Mouse (Mus musculus) cerebellum, adult 9-11 months (tissue): ENCODE data around the gene Adcy2.

Source experiments
- DNase-seq: peaks from one replicate; pipeline ENCODE4 v3.0.0; 2022

Adcy2 gene

DNA sequence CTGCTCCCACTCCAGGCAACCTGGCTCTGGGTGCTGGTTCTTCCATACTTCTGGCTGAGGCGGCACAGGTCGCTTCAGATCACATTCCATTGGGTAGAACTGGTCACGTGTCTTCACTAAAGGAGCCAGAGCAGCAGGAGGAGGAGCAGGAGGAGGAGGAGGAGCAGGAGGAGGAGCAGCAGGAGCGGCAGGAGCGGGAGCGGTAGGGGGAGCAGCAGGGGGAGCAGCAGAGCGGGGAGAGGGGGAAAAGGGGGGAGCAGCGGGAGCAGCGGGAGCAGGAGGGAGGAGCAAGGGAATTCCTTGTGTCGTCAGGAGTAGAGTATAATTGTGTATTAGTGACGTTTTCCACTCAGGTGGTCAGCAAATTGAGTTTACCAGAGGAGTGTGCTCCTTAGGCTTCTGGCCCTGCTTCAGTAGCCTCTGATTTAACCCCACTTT lies 393.6 kb downstream of the Adcy2 start:
- DNase-seq = peak; percentile 30

DNA sequence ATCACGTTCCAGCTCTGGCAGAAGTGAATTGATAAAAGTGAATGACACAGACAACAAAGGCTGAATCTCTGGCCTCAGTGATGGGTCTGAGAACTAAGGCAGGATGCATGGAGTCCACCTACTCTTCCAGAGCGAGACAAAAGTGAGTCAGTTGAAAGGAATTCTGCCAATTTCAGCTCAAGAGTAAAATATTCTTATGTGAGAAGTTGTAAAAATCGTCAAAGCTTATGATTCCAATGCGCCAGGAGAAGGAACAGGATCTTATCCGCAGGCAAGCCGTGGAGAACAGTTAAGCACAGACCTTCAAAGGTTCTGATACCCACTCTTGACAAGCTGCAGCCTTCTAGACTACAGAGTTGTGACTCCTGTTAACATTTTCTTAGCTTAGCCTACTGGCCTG lies 396.3 kb downstream of the Adcy2 start:
- no peak for DNase-seq

DNA sequence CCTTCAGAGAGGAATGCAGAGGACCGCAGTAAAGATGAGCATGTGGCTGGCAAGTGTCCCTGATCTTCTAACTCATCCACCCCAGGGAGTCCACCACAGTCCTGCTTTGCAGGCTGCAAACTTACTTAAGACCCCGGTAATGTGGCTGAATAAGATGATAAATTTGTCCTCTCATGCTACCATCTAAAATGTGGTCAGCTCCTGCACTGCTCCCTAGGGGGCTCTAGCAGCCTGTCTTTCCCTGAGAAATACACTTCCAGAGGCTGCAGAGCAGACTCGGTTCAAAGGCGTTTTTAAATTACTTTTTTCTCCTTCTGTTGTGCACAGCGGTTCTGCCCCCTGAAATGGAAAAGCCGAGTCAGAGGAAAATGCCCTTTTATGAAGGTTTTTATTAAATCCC lies 398.2 kb downstream of the Adcy2 start:
- DNase-seq = no peak

DNA sequence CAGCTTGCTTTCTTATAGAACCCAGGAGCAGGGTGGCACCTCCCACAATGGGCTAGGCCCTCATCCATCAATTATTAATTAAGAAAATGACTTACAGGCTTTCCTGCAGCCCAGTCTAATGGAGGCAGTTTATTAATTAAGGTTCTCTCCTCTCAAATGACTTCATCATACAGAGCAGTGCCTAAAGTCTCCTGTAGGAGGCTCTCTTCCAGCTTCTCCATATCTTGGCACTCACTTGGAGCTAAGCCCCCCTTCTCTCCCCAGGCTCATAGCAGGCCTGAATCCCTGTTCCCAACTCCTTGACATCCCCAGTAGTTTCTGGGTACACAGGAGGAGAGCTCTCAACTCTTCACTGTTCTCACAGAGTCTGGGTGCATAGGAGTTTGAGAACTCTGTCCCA lies 400.4 kb downstream of the Adcy2 start:
- no peak for DNase-seq

DNA sequence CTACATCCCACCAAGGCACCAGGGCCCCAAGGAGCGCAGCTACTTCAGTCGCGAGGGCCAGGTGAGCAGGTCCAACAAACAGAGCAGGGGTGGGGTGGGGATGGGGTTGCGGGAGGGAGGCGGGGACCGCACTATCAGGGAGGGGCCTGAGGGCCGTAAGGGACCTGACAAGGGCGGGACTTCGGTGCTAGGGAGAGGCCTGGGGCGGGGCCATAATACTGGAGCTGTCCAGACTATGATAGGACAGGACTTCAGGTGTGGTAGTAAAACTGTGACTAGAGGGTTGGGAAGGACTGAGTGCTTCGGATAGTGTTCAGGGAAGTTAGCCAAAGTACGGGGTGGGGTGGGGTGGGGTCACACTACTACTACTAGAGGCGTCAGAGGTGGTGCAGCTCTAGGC lies 401.7 kb downstream of the Adcy2 start:
- no peak for DNase-seq

DNA sequence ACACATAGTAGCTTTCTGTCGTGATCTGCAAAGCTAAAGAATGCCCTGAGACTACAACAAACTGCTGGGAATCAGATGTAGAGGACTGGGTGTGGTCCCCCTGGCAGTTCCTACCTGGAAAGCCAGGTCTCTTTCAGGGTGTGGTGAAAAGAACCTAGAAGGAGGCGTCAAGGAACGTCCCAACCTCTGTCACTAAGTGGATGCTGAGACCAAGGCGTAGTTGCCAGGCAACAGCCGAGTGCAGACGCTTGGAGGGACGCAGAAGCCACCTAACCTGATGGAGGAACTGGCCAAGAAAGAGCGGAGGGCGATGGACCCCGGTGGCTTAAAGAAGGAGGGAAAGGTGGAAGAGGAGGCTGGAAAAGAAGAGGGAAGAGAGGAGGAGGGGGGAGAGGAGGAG lies 402.1 kb downstream of the Adcy2 start, which contains the start of gene 1700001L19Rik:
1700001L19Rik (plus strand) TSS at position 223 of the 400 bp plus-strand sequence.
- DNase-seq = no peak

DNA sequence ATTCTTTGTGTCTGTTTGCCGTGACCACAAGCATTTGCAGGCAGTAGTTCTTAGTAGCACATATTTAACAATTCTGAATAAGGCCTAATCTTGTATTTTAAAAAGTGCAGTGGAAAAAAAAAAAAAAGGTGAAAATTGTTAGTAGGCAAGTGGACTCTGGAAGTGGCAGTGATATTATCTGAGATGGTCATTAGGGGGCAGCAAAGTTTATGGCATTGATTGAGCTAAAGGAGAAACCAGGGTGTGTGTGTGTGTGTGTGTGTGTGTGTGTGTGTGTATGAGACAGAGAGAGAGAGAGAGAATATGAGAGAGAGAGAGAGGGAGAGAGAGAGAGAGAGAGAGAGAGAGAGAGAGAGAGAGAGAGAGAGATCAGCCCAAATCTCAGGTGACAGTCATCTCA lies 405.5 kb downstream of the Adcy2 start:
- no peak for DNase-seq

DNA sequence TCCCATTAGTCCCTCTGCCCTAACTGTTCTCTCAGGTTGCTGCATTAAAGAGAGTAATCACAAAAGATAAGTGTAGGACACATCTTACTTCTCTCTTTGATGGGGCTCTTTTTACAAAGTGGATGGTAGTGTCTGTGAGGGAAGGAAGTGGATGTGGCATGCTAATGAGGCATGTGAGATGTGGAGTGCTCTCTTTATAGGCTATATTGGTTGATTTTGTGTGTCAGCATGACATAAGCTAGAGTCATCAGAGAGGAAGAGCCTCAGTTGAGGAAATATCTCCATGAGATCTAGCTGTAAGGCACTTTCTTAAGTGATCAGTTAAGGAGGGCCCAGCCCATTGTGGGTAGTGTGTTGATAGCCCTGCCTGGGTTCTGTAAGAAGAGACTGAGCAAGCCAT lies 411.0 kb downstream of the Adcy2 start:
- no peak for DNase-seq

DNA sequence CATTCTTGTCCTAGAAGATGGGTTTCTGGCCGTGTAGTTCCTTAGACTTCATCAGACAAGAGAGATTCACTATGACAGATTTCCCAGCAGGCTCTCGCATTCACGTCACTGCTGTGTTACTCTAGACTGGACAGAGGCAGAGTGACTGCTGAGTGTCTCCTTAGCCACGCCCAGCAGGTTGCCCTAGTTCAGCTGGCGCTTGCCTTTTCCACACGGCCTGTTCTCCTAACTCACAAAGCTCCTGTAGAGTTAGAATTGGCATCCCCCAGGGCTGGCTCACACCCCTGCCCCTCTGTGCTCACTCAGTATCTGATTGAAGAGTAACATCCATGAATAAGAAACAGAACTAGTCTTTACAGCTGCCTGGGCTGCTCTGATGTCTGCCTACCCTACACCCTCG lies 413.9 kb downstream of the Adcy2 start:
- DNase-seq = no peak

DNA sequence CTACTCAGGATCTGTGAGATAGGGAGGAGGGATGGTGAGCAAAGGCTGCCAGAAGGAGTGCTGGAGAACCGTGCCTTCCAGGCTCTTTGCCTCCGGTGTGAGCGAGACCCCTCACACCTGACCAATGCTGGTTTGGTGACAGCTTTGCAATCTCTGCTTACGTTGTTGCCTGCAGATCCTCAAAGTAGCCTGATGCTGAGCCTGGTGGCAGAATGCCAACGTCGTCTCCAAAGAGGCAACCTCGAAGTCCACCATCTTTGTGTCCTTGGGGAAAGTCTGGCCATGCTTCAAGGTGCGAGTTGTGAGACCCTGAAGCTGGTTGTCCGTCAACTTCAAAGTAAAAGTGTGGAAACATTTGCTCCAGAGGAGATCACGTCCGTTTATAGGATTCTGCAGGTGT lies 415.4 kb downstream of the Adcy2 start:
- DNase-seq = peak; percentile 40

DNA sequence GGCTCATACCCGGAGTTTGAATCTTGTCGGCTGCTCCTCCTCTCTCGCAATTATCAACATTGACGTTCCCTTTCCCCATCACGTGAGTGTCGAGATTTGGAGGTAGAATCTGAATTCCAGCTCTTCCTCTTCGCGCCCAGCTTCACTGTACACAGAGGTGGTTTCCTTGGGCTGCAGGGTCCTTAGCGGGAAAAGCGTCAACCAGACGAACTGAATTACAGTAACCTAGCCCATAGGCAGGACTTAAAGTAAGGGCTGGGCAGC lies 416.9 kb downstream of the Adcy2 start:
- DNase-seq = no peak

DNA sequence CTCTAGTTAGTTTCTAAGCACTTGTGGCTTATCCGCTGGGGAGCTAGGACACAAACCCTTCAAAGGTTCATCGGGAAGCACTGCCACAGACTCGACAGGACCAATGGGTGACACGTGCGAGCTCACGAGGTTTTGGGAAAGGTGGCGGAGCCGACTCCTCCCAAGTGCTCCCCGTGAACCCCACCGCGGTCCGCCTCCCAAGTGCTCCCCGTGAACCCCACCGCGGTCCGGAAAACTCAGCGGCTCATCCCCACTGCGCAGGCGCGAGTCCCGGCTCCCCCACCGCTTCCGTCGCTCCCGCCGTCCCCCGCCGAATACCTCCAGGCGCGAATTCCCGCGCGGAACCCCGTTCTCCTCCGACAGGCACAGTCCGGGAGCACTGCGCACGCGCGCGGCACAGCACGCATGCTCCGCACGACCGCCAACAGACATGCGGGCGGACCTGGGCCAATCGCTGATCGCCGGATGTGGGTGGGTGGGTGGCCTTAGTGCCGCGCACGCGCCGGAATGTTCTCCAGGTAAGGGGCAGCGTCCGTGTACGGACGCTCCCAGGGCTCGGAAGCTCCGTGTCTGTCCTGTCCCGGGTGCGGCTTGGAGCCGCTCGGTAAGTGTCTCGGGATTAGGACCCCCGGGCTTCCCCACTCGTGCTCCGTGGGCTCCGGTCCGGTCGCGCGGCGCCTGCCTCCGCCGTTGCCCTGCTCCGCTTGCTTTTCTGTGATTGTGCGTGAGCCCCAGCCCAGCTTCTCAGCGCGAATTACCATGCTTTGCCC lies 417.4 kb downstream of the Adcy2 start, which contains the start of the genes Mtrr and Fastkd3:
Mtrr (minus strand) TSS at position 403 of the 770 bp plus-strand sequence.
Fastkd3 (plus strand) TSS at position 488 of the 770 bp plus-strand sequence.
- DNase-seq = peak; percentile 98

DNA sequence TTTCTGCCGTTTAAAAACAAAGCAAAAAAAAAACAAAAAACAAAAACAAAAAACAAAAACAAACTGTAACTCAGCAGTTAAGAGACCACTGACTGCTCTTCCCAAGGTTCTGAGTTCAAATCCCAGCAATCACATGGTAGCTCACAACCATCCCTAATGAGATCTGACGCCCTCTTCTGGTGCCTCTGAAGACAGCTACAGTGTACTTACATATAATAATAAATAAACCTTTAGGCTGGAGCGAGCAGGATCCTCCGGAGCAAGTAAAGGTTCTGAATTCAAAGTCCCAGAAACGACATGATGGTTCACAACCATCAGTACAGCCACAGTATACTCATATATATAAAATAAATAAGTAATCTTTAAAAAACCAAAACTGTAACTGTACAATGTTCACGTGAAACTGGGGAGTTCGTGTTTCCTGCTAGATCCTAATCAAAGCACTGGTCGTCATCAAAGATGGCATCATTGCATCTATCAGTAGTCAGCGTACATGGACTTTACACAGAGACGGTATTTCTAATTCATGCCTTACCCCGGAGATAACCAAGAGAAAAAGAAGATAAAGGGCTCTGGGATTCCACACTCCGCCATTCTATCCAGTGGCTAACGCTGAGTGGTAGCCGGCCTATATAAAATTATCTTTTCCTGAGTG lies 418.1 kb downstream of the Adcy2 start:
- DNase-seq = peak; percentile 24

DNA sequence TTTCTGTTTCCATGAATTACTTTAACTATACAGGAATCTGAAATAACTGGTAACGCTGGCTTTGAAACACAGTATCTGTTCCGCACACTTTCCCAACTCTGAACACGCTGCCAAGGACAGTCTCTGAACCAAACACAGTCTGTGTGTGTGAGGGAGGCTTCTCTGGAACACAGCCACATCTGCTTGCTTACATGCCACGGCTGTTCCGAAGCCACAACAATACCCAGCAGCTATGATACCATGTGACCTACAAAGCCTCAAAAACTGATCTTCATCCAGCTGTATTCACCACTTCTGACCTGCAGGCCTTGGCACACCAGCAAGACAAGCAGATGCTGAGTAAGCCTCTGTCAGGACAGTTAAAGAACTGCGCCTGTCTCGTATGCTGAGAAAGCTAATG lies 421.4 kb downstream of the Adcy2 start:
- DNase-seq = no peak

DNA sequence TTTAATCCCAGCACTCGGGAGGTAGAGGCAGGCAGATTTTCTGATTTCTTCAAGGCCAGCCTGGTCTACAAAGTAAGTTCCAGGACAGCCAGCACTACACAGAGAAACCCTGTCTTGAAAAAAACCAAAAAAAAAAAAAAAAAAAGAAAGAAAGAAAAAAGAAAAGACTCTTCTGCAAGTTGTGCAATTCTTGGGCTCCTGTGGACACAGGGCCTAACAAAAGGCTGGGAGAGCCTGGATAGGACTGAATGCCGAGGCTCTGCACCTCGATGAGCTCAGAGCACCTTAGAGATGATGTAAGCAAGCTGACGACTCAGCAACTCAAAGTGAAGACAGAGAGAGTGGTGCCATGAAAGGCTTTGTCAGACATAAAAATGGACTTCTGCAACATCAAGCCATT lies 424.9 kb downstream of the Adcy2 start:
- DNase-seq = no peak

DNA sequence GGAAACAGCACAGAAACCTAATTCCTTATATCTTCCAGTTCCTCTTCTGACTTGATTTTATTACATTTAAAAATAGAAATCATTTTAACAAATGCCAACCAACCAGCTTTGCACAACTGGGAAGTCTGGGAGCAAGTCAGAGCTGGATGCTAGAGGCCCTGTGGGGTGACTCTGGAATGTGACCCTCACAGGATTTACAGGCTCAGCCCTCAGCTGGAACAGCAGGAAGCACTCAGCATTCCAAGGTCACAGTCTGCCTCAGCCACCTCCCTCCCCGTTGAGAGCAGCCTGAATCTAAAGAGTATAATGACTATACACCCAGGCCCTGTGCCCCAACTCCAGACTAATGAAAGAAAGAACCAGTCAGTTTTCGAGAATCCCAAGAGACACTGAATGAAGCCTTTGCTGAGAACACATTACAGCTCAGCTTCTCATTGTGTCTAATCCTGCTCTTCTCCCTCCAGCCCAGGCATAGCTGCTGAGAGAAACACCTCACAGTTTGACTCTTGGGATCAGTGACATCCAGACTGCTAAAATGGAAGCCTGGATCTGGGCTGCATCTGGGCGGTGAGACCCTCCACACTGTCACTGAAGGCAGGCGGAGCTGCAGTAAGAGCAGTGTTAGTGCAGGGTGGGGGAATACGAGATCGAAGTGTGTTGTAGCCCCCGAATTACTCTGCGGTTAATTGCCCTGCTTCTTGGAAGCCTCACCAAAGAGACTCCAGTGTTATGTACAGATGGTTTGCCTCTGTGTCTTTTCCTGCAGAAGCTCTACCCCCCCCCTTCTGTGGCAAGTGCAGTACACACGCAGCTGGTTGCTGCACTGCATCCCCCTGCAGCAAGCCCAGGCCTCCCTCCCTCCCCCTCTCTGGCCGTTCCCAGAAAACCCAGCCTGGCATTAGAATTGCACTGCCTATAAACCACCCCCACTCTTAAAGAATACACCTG lies 426.1 kb downstream of the Adcy2 start:
- DNase-seq = no peak

DNA sequence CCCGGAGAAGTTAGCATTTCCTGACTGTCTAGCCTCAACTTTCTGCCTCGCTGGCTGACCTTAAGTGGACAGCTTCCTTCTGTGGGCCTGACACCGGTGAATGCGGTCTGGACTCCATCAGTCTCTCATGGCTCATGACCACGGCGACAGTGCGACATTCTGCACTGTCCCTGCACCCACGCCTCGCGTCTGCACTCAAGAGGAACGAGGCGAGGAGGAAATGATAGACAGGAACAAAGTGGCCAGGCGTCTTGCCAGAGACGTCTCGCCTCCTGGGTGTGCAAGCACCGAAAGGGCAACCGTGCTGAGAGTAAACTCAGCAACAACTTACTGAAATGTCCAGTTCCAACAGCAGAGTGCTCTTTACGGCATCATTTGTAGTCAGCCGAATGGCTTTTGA lies 427.1 kb downstream of the Adcy2 start:
- no peak for DNase-seq
